Mouse (Mus musculus): ENCODE measurements around the gene Cd79b.
"Not testable (repeated sequence)": the region's sequence is repeated elsewhere in the genome, so short reads cannot be mapped to it uniquely, and the experiment has no call there.

Gene Cd79b

DNA sequence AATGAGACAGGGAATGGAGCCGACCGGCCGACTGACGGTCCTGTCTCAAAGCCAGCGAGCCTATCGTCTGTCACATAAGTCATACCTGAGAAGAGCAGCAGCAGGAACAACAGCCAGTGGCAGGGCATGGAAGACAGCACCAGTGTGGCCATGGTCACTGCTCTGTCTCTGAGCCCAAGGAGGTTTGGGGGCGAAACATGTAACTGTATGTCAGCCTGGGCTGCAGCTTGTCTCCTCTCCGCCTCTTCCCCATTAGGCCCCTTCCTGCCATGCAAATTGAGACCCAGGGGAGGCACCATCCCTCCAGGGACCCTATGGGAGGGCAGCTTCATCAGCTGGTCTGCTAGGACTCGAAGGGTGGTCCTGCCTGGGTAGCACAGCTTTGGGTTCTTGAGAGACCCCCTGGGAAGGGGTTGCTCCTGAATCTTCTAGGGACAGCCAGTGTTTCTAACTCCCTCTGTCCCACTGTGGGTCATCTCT lies at the start of gene Cd79b:
TSS of gene Cd79b (minus strand) at position 430 of the 480 bp plus-strand sequence.
- DNase-seq, result no peak

DNA sequence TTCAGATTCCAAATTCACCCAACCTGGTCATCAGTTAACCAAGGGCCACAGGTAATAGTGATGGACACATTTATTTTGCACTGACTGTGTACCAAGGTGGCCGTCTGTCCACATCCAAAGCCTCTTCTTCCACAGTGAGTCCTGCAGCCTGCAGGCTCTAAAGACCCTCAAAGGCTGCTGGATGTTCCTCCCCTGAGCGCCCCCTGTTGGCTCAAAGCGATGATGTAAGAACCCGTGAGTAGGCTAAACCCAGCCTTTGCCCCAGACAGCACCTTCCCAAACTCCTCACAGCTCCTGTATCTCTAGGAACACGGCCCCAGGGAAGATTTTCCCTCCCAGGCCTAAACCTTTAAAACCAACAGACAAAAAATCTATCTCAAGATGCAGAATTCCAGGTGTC lies 44.8 kb upstream of the Cd79b start:
- peak; percentile 57 for DNase-seq

DNA sequence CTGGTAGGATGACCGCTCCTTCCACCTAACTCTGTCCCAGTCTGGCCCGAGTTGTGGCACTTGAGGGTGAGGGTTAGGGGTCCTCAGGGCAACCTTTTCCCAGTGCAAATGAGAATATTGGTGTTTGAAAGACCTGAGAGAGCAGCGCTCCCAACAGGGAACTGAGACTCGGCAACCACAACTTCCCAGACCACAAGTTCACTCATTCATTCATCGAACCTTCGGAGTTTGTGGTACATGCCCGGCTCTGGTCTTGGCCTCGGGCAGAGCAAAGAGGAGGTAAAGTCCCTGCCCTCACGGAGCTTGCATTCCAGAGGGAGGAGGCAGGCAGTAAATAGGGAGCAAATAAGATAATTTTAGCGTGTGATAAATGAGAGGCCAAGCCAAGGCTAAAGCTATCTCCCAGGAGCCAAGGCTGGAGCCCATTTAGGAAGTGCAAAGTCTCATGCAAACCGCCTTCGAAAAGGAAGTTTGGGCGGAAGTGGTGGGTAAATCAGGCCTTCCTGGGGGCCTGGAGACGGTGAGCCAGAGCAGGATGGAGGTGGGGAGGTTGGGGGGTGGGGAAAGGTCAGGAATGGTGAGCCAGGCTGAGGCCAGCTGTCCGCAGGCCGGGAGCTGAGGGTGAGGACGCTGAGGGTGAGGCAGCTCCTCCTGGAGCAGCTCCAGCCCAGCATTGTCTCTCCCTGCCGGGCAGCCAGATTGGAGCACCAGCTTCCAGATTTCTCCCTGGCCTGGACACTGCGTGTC lies 41.0 kb upstream of the Cd79b start:
- DNase-seq, result no peak

DNA sequence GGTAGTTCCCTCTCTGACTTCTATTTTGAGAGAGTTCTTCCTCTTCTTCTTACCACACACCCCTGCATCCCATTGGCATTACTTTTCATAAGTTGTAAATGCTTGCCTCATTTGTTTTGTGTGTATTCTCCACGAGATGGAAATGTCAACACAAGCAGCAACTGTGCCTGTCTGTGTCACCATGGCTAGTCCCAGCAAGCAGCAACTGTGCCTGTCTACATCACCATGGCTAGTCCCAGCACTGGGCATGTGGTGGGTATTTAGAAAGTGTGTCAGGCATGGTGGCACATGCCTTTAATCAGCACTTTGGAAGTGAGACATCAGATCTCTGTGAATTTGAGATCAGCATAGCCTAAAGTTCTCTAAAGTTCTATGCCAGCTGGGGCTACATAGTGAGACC lies 39.6 kb upstream of the Cd79b start:
- no peak for DNase-seq

DNA sequence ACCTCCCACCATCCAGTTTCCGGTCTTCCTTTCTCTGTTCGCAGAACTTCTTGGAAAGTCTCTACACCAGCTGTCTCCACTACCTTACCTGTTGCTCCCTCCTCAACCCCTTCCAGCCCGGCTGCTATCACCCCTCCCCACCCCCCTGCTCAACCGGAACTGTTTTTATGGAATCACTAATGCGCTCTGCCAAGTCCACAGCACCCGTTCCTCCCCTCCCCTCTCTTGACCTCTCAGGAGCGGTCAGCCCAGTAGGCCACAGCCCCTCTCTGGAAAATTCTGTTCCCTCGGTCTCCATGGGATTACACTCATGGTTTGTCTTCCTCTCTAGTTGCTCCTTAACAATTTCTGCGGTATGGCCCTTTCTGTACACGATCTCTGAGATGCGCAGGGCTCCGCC lies 38.6 kb upstream of the Cd79b start, which contains the start of gene Scn4a:
TSS of gene Scn4a (minus strand) at position 101 of the 400 bp plus-strand sequence.
- no peak for DNase-seq

DNA sequence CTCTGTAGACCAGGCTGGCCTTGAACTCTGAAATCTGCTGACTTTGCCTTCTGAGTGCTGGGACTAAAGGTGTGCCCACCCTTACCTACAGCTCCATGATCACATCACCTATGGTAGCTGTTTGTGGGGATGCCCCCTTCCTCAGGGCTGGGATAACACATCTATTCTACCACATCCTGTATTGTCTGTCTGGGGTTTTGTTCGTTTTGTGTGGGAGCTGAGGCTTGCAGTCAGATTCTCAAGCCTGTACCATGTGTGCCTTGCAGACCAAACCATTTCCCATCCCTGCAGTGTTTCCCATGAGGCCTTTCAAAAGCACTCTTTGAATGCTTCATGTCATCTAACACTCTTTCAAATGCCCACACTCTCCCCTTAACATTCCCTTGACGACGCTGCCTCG lies 37.4 kb upstream of the Cd79b start:
- DNase-seq, result no peak

DNA sequence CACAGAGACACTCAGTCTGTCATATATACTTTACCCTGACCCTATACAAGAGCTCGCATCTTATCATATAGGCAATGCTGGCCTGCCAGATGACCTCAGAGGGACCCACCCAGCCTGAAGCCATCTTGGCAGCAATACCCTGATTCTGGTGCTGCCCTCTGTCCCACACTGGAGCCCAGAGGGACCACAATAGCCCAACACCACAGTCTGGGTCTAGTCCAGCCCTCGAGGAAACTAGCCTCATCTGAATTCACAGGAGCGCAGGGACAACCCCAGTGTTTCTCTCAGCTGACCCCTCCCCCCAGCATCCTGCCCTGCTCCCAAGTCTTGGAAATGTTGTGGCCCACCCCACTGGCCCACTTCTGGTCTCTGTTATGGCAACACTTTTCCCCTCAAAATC lies 36.7 kb upstream of the Cd79b start:
- DNase-seq, result no peak

DNA sequence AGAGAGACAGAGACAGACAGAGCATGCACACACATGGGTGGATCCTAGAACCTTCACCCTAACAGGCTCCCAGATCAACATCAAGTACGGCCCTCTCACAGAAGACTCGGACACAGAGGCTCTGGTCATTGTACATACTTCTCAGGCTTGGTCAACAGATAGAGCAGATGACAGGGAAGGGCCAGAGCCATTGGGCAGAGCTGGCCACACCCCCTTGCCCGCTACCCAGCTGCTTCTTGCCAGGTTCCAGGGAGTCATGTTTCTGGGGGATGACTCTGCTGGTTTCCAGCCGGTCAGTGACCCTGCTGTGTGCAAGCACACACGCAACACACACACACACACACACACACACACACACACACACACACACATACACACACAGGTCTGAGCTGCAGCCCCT lies 36.3 kb upstream of the Cd79b start:
- no peak for DNase-seq

DNA sequence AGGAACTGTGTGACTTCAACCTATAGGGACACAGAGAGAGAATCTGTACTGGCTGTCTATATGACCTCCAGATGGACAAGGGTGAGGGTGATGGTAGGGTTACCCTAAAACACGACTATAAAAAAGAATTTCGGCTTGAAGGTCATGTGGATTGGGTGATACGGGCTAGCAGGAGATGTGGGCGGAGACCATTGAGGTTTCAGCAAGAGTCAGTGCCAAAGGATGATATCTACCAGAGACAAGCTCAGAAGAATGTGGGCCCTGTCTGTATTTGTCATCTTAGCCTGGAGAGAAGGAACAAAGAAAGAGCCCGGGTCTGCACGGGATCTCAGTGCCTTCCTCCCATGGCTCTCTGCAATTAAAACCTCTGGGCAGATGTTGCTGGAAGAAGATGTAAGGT lies 35.2 kb upstream of the Cd79b start:
- DNase-seq, result no peak

DNA sequence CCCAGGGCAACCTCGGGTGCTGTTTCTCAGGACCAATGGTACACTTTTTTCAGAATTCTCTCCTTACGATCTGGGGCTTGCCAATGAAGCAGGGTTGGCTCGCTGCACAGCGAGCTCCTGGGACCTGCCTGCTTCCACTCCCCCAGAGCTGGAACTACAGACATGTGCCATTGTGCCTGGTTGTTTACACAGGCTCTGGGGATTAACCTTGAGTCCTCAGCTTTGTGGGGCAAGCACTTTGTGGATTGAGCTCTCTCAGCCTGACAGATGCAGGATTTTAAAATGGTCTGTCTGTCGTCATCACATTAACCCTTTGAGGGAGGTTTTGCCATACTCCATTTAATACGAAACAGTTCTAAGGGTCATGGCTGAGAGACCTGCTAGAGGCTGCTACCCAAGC lies 30.3 kb upstream of the Cd79b start:
- peak; percentile 73 for DNase-seq

DNA sequence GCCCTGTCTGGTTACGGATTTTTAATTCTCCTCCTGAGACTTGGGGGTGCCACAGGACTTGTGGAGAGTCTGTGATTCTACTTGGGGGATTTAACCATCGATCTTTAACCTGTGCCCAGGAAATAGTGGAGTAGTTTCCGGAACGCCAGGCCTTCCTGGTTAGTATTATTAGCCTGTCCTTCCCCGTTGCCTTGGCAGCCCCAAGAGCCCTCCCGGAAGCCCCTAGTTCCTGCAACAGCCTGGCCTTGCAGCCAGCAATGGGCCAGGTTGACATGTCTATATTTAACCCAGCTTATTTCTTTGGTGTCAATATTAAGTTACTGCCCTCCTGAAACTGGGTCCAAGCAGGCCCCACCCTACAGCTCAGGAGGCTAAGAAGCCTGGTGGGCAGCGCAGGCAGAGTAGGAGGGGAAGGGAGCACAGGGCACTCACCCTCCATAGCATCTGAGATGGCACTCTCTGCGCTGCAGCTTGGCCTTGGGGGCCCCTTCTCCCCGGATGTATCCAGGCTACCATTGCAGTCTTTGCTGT lies 26.5 kb upstream of the Cd79b start:
- DNase-seq, result no peak

DNA sequence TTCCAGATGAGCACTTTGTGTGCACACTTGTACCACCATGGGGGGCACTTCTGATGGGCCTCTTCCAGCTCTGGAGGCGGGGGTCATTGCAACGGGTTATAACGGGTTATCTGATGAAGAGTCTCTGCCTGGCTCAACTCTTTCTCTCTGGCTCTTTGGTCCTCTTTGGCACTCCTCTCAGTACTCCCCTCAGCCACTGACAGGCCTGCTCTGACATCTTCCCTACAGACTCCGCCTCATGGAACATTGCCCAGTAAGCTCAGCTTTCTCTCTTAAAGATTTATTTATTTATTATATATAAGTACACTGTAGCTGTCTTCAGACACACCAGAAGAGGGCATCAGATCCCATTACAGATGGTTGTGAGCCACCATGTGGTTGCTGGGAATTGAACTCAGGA lies 24.8 kb upstream of the Cd79b start:
- DNase-seq, result not testable (repeated sequence)

DNA sequence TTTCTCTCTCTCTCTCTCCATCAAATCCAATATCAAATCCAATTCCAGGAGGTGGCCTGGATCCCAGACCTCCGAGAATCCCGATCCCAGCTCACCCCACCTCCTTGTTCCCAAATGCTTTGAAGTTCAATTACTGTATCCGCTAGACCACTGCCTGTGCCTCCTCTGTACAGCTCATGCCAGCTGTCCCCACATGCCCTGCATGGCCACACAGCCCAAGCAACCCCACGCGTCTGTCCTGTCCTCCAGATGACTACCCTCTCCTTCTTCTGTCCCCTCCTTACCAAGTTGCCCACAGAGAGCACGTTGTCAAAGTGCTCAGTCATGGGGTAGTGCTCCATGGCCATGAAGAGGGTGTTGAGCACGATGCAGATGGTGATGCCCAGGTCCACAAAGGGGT lies 24.3 kb upstream of the Cd79b start:
- no peak for DNase-seq

DNA sequence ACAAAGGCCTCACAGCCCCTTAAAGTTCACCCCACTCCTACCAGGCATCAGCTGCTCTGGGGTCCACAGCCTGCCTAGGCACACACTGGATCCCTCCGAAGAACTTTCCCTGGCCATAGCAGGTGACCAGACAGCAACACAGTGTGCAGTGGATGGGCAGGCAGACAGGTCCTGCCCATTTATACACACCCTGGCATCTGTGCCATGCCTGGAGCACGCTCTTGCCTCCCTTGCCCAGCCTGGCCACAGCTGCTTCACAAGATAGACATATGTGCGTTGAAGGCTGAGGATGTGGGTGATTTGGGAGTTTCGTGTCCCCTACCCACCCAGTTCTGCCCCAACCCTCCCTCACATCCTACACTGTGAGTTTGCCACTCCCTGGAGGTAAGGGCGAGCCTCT lies 23.5 kb upstream of the Cd79b start:
- no peak for DNase-seq

DNA sequence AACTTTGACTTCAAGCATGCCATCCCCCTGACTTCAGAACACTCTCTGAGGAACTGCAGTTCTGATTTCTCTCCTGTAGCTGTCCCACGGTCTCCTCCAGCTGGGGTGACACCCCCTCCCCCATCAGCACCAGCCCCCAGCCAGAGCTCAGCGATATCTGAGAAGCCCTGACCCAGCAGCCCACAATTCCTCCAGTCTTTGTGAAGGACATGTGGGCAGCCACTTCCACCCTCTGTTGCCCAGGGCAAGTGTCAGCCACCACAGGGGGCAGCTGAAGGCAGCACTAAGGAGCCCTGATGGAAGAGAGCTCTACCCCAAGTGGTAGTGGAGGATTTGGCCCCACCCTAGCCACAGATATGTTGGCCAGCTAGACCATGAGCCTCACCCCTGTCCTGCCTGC lies 19.5 kb upstream of the Cd79b start:
- no peak for DNase-seq

DNA sequence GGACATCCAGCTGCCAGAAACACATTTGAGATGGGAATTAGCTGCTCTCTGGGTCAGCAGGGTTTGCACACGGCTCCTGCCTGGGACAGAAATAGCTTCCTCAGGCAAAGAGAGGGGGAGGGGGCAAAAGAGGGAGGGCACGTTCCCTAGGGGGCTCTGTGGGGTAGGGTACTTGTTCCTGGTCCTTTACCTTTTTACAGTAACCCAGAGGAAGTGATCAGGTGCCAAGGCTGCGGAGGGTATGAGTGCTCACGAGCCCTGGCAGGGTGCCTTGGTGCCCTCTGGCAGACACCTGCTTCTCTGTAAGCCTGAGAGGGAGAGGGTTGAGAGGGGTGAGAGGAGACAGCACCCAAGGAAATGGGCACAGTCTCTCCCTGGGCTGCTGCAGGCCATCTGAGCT lies 17.9 kb upstream of the Cd79b start:
- no peak for DNase-seq

DNA sequence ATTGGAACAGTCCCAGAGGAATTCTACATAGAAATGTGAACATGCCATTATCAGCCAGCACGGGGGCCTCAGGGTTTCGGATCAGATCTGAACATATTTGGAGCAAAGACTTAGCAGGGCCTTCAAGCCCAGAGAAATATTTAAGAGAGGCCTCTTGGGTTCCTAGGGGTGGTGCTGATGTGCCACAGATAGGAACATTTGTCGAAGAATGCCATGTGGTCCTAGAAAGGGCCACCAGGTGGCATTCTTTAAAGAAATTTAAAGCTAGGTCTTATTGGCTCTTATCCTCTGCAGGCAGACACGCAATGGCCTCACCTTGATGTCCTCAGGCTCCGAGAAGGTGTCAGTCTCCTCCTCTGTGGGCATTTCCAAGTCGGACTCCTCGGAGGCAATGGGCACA lies 15.1 kb upstream of the Cd79b start:
- peak; percentile 55 for DNase-seq

DNA sequence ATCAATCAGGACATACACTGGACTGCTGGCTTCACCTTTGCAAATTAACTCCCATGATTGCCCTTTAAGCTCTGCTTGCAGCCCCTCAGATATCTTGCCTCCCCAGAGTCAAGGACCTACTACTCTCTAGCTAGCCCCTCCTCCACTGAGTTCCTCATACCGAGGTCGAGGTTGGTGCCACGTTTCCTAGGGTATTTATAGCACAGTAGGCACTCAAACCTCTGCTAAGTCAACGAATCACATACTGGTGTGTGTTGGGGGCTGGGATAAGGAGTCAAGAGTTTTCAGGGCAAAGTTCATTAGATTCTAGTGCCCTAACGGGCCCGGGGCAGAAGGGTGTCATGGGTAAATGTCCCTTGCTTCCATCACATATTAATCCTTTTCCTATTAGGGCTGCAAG lies 14.6 kb upstream of the Cd79b start:
- no peak for DNase-seq

DNA sequence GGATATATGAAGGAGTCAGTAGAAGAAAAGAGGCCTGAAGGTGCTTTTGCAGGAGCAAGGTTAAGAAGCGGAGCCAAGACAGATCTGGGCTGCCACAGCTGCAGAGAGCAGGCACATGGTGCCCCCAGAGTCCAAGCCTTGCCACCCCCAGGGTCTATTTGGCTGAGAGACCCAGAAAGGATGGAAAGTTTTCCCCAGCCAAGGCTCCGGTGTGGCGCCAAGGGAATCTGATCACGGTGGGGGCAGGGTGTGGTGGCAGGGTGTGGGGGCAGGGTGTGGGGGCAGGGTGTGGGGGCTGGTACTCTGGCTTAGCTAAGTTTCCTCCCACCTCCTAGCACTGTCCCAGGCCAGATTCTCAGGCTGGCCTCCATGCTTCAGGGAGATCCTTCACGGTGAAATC lies 14.0 kb upstream of the Cd79b start:
- no peak for DNase-seq

DNA sequence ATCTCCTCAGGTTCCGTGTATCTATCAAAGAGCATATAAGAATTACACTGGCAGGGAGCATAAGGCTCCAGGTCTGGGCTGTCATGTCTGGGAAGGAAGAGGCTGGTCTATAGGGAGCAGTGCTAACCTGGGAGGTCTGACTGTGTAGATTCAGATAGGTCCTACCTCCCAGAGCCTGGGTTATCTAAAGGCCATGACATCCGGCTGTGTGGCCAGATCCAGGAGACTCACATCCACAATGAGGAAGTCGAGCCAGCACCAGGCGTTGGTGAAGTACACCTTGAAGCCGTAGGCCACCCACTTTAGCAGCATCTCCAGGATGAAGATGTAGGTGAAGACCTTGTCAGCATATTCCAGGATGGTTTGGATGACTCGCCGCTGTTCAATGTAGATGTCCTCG lies 11.9 kb upstream of the Cd79b start:
- no peak for DNase-seq

DNA sequence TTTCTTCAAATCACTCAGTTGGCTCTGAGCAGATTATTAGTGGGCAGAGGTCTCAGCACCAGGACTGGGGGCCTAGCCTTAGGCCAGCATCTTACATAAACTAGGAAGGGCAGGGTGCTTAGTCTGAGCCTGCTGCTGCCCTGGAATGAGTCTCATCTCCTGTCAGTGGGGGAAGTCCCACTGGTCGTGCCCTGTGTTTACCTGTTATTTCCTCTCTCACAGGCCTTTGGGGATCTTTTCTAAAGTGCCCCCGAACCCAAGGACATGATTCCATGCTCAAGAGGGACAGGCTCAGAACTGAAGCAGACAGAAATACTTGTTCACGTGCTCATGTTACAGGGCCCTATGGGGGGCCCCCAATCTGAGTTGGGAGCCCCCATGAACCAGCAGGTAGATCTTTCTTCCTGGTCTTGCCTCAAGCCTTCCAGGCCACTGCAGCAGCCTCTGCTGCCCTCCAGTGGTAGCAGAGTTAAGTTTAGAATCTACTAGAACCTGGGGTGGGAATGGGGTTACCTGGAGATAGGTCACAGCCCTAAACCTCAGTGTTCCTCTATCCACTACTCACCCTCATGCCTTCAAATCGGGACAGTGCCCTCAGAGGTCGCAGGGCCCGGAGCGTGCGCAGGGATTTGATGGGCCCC lies 11.1 kb upstream of the Cd79b start:
- peak; percentile 66 for DNase-seq

DNA sequence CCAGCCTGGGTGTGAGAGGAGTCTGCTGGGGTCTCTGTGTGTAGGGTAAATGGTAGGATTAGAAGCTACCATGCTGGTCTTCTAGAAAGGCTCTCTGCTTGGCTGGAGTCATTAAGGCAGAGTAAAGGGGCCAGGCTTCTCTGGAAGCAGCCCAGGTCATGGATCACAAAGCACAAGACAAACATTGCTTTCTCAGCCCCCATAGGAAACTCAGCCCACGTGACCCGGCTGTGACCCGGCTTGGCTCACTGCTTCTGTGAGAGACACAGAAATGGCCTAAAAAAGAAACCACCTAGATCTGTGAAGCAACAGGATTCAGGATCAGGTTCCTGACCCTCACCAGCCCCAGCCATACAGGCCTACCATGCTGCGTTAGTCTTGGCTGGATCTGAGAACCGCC lies 10.3 kb upstream of the Cd79b start:
- no peak for DNase-seq

DNA sequence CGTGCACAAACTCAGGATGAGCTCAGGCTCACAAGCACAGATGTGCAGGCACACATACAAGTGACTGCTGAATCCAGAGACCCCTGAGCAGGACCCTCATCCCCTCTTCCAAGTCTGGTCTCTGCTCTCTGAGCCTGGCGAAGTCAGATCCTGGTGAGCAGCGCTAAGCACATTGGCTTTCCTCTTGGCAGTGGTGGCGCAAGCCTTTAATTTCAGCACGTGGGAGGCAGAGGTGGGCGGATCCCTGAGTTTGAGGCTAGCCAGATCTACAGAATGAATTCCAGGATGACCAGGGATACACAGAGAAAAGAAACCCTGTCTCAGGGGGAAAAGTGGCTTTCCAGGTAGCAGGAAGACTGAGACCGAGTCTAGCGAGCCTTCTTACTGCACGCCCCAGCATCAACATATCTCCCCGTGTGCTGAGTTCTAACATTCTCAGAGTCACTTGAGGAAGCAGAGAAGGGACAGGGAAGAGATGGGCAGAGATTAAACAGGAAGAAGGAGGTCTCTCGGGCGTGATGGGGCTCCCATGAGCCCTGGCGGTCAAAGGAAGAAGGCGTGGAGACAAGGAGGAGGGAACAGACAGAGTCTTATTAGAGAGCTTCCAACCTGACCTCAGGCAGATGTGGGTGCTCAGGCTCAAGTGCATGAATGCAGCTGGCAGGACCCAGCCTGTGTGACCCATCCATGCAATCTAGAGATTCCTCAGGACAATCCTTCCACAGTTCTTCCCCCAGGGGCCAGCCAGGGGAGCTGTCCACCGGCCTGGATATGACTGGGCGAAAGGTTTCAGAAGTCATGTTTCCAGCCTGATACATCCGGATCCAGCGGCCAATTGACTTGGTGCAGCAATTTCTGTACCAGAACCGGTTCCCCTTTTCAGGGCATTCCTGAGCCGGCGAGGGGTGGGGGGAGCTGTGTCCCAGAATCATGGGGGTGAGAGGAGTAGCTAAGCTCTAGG lies 4.1 kb upstream of the Cd79b start:
- no peak for DNase-seq

All from retina, postnatal 1 day (tissue).